Mouse (Mus musculus): ENCODE measurements around the gene Erp44. TPM values are rescaled to one million over a fixed set of nuclear protein-coding genes. Genes with fewer than 3 reads are reported as not detected.

The Erp44 gene
- 10 to 100 TPM; 36.7 to 38.8 TPM for total RNA-seq (2021)
- long read RNA-seq, transcript Erp44-201 (12 exons, 2,624 nt) = major isoform, 43 of 51 reads
- long read RNA-seq, partial matches to known transcripts = 2 of 51 reads
- long read RNA-seq, other reads (novel, unspliced or antisense) = 6 of 51 reads

DNA sequence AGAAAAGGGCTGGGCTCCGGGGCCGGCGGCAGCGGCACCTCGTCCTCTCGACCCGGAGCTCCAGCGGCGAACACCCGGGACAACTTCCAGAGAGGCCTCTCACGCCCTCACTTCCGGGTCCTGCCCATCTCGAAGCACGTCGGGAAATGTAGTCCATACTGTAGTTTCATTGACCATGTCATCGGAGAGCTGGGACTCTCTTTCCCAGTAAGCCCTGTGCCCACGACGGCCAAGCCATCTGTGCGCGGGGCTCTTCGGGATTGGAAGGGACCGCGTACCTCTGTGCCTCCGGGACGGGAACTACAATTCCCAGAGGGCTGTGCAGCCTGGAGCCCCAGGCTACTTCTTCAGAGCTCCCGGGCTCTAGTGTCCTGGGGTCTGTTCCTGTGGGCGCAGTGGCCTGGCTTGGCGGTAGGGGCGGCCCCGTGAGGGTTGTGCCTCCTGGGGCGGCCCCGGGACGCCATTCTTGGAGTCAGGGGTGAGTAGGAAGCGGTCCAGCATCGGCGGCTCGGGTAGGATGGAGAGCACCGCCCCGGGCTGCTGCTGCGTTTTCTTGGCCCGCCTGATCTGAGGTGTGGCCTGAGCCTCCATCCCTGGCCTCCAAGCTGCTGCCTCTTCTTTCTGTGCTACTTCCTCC lies at the start of gene Erp44, which contains the start of gene Invs:
Gene Erp44 (minus strand): TSS at position 61 of the 637 bp plus-strand sequence.
Gene Invs (plus strand): TSS at position 263 of the 637 bp plus-strand sequence.
- DNase-seq (ENCODE audit: low spot score in 2 of 2) = peak; percentile 96 to 98

DNA sequence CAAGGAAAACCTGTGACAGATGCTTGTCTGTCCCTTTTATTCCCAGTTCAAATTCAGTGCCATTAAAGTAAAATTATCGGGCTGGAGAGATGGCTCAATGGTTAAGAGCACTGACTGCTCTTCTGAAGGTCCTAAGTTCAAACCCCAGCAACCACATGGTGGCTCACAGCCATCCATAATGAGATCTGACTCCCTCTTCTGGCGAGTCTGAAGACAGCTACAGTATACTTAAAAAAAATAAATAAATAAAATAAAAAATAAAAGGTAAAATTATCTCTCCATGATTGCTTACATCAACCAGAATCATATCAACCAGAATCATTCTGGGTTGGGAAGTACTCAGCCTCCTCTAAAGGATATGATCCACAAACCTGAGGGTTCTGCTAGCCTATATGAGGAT lies 48.7 kb upstream of the Erp44 start:
- DNase-seq (ENCODE audit: low spot score in 2 of 2) = no peak

DNA sequence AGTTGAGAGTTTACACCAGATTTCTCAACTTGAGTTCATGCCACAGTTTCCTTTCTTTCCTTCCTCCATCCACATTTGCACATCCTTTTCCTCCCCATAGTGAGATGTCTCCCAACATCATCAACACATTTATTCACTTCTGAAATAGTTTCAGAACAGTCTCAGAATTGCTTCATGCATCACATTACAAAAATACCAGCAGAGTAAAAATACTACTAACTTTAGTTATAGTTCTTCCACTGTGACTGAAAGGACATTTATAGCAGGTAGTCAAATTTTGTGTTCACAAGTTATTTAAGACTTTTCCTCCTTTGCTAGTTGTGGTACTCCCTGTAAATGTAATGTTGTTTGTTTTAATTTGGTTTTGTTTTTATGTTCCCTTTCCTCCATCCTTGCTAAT lies 47.8 kb upstream of the Erp44 start:
- no peak for DNase-seq (ENCODE audit: low spot score in 2 of 2)

DNA sequence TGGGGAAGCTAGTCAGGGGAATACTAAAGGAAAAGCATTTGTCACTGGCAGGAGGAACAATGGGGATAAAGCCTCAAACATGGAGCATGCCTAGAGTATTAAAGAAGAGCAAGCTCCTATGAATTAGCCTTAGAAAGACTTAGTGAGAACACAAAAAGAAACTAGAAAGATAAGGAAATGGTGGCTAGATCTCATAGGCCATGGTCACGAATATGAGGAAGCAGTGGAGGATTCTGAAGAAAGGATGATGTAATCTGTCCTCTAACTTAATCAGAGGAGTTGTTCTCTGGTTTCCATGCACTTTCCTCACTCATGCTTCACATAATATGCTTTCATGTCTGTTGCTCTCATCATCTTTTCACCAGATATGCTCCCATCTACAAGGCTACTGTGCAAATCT lies 42.7 kb upstream of the Erp44 start:
- no peak for DNase-seq (ENCODE audit: low spot score in 2 of 2)

DNA sequence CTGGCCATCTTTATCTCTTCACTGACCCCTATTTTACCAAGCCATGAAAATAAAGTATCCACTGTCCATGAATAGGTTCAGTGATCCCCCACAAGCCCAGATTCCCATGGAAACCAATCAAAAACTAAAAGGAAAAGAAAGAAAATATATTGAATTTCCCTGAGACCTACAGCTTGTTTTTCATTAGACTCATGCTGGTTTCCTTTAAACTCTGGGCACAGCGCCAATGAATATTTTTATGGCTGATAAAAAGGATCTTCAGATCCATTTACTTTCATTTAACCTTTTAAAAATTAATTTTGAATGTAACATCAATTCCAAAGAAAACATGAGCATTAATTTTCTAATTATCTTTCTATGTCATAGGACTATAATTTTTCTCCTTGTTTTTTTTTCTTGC lies 41.9 kb upstream of the Erp44 start:
- no peak for DNase-seq (ENCODE audit: low spot score in 2 of 2)

DNA sequence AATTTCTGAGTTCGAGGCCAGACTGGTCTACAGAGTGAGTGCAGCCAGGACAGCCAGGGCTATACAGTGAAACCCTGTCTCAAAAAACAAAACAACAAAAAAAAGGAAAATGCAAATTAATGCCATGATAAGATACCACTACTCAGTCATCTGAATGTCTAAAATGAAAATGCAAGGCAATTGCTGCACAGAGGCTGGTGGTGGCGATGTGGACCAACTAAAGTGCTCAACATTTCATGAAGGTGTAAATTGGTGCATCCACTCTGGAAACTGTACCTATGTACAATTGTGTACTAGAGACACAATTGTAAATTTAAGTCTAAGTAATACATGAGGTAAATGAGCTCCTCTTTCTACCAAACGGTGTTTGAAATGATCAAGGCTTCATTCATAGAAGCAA lies 36.7 kb upstream of the Erp44 start:
- no peak for DNase-seq (ENCODE audit: low spot score in 2 of 2)

DNA sequence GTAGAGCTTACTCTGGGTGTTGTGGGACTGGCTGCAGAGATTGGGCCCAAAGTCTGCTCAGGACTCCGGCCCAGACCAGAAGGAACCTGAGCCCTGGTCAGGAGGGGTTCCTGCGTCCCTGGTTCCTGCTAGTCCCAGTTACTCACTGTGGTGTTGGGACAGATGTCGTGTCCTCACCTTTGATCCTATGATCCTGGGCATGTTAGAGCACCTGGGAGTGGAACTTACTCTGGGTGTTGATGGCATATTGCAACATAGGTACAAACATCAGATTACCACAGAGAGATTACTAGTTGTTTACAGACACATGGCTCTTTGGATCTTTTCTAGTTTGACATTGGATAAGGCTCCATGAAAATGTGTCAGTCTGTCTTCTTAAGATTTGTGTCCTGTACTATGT lies 35.5 kb upstream of the Erp44 start:
- DNase-seq (ENCODE audit: low spot score in 2 of 2) = no peak

DNA sequence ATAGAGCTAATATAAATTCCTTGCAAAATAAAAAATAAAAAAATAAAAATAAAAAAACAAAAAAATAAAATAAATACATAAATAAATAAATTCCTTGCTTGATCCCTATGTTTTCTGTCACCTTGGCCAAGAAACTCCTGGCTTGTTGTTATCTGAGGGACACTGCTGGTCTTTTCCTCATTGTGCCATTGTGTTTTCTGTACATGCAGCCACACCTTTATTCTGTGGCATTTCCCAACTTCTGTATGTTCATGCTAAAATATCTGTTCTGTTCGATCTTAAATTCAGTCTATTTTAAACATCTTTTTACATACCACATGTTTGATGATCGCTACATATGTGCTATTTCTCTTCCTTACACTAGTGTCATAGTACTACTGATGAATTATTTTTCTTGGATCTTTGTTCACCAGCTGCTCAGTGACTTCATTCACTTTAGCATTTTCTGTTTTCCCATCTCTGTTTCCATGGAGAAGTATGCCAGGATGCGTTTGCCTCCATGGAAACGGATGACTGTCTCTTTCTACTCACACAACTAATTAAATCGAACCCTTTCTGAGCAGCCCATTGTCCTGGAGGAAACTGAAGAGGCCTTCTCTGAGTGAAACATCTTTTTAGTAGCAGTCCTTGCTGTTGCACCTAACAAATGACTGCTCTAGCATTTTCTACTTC lies 7.9 kb upstream of the Erp44 start:
- peak; percentile 27 to 74 for DNase-seq (ENCODE audit: low spot score in 2 of 2)

DNA sequence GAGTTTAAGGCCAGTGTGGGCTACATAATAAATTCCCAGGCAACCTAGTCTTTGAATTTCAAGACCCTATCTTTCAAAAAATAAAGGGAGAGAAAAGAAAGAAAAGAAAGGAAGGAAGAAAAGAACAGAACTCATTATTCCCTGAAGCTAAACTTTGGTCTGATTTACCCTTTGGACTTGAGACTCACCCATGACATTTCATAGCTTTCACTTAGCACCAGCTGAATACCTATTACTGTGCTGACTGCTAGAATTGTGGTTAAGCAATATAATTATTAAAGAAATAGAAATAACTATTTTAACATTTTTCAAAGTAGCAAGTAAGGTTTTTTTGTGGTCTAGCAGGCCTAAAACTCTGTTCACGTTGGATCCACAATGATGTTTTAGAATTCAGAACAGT lies 1.8 kb upstream of the Erp44 start:
- DNase-seq (ENCODE audit: low spot score in 2 of 2) = no peak

DNA sequence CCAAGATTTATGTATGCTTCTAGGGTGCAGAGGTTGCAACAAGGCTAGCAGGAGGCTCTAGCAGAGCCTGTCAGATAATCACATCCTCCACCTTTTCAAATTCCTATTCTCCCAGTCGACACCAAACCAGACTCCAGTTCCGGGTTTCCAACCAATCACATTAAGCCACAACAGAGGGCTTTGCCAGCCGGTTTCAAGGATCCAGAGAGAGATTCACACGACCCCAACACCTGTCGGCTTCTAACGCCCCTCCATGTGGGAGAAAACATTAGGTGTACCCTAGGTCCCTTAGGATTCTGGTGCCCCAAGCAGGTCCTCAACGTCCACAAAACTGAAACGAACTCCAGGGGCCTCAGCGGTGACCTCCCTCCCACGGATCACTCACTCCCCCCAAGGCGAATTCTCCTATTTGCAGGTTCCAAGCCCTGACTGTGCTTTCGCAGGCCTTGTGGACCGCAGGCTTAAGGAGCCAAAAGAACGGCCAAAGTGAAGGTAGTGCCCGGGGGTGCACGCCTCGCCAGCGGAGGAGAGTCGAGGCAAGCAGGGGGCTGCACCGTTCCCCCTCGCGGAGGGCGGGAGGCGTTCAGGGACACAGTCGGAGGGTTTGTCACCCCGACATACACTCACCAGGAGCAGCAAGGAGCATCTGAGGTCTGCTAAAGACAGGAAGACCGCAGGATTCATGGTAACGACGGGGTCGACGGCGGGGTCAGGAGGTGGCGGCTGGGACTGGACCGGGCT lies 431 bp downstream of the Erp44 start:
- peak; percentile 25 to 36 for DNase-seq (ENCODE audit: low spot score in 2 of 2)

DNA sequence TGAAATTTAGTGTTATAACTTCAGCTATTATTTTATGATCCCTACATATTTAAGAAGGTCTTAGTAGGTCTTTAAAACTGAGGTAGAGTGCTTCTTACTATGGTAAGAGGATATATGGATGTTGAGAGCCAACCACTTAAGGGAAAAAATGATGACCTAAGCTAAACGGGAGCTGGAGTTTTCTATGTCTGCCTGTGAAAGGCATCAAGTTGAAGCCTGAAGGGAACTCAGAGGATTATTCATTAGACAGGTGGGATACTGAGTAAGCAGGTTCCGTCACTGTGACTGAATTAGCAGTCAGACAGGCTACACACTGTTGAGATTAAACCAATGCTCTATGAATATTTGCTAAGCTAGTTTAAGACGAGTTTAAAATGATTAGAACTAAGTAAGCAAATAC lies 2.3 kb downstream of the Erp44 start:
- no peak for DNase-seq (ENCODE audit: low spot score in 2 of 2)

DNA sequence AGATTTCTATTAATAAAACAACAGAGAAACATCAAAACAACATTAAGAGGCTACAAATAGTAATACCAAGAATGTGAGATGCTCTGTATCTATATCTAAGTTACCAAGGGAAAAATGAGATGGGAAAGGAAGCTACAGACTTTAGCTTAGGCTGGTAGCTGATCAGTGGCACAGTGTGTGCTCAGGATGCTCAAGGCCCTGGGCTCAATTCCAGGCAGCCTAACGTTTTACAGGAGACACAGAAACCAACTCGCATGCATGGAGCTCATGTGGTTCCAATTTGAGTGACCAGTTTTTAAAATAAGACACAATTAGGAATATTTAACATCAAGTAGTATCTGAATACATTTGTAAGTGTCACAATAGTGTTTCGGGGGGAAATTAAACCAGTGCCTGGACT lies 3.6 kb downstream of the Erp44 start:
- DNase-seq (ENCODE audit: low spot score in 2 of 2) = no peak

DNA sequence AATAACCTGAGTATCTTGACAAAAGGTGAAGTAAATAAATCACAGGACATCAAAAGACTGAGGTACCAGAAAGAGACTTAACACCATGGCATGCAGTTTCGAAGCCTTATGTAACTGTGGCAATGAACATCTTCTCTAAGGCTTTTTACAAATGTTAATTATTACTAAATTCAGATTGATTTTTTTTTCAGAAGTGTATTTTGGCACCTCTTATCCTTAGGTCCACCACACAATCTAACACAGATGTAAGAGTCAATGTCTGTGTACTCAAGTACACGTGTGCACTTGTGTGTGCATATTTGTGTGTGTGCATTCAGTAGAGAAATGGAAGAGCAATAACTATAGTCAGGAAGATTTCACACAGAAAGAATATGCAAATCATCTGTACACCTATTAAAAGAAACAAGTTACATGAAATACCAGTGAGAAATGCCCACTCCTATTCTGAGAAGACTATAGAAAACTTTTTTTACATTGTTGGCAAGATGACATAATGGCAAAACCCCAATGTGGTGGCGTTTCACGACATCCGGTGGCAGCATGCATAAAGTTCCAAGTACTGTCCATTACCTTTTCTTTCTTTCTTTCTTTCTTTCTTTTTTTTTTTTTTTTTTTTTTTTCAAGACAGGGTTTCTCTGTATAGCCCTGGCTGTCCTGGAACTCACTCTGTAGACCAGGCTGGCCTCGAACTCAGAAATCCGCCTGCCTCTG lies 6.1 kb downstream of the Erp44 start:
- no peak for DNase-seq (ENCODE audit: low spot score in 2 of 2)

DNA sequence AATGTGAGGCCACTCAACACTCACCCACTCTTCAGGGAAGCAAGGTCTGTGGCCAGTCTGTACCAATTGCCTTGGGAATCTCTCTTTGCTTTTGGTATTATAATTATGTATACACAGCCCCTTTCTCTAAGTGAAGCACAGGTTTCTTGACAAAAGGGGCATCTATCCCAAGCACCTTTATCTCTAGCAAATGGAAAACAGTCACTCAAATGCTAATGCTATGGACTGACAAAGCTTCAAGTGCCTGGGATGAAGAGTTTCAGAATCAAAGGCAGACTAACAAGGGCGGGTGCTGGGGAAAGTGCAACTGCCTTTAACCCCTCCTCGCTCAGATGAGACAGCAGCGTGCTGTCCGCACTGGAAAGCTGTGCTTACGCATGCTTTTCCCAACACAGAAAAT lies 7.5 kb downstream of the Erp44 start:
- no peak for DNase-seq (ENCODE audit: low spot score in 2 of 2)

DNA sequence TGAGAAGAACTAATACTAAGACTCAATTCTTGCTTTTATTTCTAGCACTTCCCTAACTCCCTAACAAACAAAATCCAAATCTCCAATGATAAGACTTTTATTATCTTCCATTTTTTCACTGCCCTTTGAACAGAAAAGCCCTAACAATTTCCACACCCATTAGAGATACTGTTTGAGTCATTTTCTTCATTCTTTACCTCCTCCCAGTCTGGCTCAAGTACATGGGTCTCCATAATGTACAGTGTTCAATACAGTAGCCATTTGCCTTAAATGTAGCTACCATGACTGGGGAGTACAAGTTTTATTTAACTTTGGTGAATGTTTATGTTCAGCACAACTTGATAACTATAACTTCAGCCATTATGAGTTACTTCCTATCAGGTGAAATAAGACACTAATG lies 8.8 kb downstream of the Erp44 start:
- no peak for DNase-seq (ENCODE audit: low spot score in 2 of 2)

DNA sequence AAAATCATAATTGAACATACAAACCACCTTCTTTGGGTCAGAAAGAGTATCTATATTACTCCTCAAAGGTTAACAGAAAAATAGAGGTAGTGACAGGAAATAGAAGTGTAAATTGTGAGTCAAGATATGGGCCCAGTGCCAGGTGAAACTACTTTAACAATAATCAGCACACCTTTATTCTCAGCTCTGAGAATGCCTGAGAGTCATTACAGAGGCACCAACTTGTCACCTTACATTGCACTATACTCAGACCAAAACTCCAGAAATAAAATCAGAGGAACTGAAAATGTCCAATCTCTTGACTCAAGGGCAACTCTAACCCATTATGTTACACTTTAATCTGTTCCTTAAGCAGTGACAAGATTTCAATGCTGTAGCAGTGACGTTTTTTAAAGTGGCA lies 11.2 kb downstream of the Erp44 start:
- no peak for DNase-seq (ENCODE audit: low spot score in 2 of 2)

DNA sequence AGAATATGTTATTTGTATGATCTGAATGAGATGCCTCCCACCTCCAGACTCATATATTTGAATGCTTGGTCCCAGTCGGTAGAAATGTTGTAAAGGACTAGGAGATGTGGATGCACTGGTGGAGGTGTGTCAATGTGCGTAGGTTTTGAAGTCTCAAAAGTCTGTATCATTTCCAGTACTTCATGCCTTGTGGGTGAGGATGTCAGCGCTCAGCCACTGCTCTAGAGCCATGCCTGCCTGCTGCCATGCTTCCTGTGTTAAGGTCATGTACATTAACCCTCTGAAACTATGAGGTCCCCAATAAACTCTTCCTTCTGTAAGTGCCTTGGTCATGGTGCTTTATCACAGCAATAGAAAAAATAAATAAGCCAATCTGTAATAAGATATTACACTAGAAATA lies 11.7 kb downstream of the Erp44 start:
- DNase-seq (ENCODE audit: low spot score in 2 of 2) = no peak

DNA sequence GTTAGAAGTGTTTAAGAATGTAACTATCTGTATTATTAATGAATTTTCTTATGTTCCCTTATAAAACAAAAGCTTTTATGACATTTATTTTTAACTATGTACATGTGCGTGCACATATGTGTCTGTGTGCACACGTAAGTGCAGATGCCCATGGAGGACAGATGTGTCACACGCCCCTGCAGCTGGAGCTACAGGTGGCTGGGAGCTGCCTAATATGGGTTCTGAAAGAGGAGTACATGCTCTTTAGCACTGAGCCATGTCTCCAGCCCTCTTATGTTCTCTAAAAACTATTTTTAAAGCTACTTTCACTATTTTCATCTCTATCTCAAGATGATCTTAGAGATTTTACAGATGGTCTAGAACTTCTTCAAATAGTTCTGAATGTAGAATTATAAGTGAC lies 21.3 kb downstream of the Erp44 start:
- no peak for DNase-seq (ENCODE audit: low spot score in 2 of 2)

DNA sequence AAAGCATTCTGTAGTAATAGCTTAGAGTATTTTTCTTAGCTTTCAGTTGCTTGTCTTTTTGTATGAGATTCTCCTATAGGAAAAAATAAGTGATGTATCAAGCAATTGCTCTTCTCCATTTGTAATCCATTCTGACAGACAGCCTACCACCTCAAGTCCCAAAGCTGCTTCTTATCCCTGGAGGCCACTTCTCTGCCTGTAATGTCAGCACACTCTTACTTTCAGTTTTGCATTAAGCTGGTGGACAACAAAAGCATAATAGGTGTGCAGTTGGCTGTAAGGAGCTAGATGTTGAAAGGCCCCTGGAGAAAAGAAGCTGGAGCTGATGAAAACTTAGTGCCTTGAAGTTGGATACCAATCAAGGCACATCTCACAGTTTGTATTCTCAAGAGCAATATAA lies 26.1 kb downstream of the Erp44 start:
- DNase-seq (ENCODE audit: low spot score in 2 of 2) = no peak

DNA sequence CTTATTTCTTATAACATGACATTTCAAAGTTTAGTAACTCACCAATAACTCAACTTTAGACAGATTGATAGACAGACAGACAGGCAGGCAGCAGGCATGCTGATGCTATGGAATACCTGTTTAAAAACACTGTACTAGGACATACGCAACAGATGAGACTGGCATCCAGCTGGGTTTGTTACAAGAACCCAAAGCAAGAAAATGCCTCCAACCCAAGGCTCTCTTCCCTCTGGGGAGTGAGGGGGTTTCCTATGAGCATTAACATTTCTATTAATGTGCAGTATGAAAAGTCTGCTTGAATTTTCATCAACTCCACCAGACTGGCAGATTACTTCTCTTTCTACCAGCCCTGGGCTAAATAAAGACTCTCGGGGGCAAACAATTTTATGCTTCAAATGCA lies 35.1 kb downstream of the Erp44 start:
- DNase-seq (ENCODE audit: low spot score in 2 of 2) = no peak

DNA sequence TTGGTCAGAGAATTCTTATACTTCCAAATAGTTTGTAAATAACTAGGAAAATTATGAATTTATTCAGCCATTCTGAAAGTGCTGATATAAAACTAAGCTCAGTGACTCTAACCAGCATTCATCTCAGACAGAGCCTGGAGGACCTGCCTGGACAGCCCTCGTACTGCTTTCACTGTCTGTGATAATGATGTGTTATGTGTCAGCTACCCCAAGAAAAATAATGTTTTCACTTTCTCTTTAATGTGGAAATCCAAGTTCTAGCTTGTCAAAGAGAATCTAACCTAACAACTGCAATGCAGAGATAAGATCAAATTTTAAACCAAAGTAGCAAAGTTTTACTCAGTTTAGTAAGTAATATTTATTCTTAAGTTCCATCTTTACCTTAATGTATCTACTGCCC lies 35.6 kb downstream of the Erp44 start:
- DNase-seq (ENCODE audit: low spot score in 2 of 2) = no peak

DNA sequence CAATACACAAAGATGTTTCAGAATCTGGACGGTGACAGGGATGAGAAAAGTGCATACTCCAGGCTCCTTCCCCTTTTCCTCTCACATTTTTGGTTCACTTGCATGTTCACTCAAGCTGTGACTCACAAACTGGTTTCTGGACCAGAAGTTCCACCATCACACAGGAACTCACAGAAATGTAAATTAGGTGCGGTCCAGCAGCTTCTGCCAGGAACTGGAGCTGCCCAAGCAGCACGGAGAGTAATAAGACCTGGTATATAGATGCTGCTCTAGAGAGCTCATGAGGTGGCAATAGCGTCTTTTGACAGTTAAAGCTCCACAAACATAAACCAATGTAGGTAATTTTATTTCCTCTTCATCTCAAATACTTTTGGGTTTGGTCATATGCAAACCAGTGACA lies 36.9 kb downstream of the Erp44 start:
- DNase-seq (ENCODE audit: low spot score in 2 of 2) = no peak
